Mouse (Mus musculus): ENCODE results near the gene Kif28.
"Not testable (repeated sequence)": the region's sequence is repeated elsewhere in the genome, so short reads cannot be mapped to it uniquely, and the experiment has no call there.

Kif28 gene

GRCm38 (mm10) chr1:179704150-179704549 lies 40.9 kb downstream of the Kif28 start:
- CTCF ChIA-PET: no interaction called here

- CTCF ChIA-PET: no interaction called here
Observed at GRCm38 (mm10) chr1:179689479-179689878, 55.6 kb downstream of the Kif28 start.

- CTCF ChIA-PET: no interaction called here
Observed at GRCm38 (mm10) chr1:179688914-179689313, 56.2 kb downstream of the Kif28 start.

GRCm38 (mm10) chr1:179688415-179688814 lies 56.7 kb downstream of the Kif28 start:
- CTCF ChIA-PET: no interaction called here

GRCm38 (mm10) chr1:179687966-179688365 lies 57.1 kb downstream of the Kif28 start:
- CTCF ChIA-PET: no interaction called here

GRCm38 (mm10) chr1:179687305-179687704 lies 57.8 kb downstream of the Kif28 start:
- CTCF ChIA-PET: interaction anchor here (0.8 kb wide), 1 partner anchor 11 kb away, joined by 3 read pairs; no protein-coding TSS in a partner anchor

- CTCF ChIA-PET: interaction anchor here (0.8 kb wide), 1 partner anchor 11 kb away, joined by 3 read pairs; no protein-coding TSS in a partner anchor
Observed at GRCm38 (mm10) chr1:179686781-179687180, 58.3 kb downstream of the Kif28 start.

GRCm38 (mm10) chr1:179686348-179686747 lies 58.7 kb downstream of the Kif28 start:
- CTCF ChIA-PET: no interaction called here

- CTCF ChIA-PET: not testable (repeated sequence)
Observed at GRCm38 (mm10) chr1:179682753-179683152, 62.3 kb downstream of the Kif28 start.

GRCm38 (mm10) chr1:179679326-179679725 lies 65.7 kb downstream of the Kif28 start:
- CTCF ChIA-PET: no interaction called here

- CTCF ChIA-PET: interaction anchor here (0.6 kb wide), 1 partner anchor 1342 kb away, joined by 3 read pairs; no protein-coding TSS in a partner anchor
Observed at GRCm38 (mm10) chr1:179677031-179677430, 68.0 kb downstream of the Kif28 start.

GRCm38 (mm10) chr1:179674355-179674754 lies 70.7 kb downstream of the Kif28 start:
- CTCF ChIA-PET: no interaction called here

GRCm38 (mm10) chr1:179668836-179669537 lies 76.1 kb downstream of the Kif28 start:
- CTCF ChIA-PET: no interaction called here

- CTCF ChIA-PET: no interaction called here
Observed at GRCm38 (mm10) chr1:179668013-179668805, 76.9 kb downstream of the Kif28 start, which contains the start of gene Sccpdh. TSS of gene Sccpdh (plus strand) at chr1:179668210.

GRCm38 (mm10) chr1:179667450-179667849 lies 77.6 kb downstream of the Kif28 start:
- CTCF ChIA-PET: no interaction called here

GRCm38 (mm10) chr1:179666971-179667370 lies 78.1 kb downstream of the Kif28 start:
- CTCF ChIA-PET: no interaction called here

- CTCF ChIA-PET: no interaction called here
Observed at GRCm38 (mm10) chr1:179664309-179664930, 80.7 kb downstream of the Kif28 start.

- CTCF ChIA-PET: no interaction called here
Observed at GRCm38 (mm10) chr1:179663065-179663464, 82.0 kb downstream of the Kif28 start.

- CTCF ChIA-PET: no interaction called here
Observed at GRCm38 (mm10) chr1:179651224-179651623, 93.8 kb downstream of the Kif28 start.

GRCm38 (mm10) chr1:179650284-179650683 lies 94.8 kb downstream of the Kif28 start:
- CTCF ChIA-PET: no interaction called here

GRCm38 (mm10) chr1:179649324-179649723 lies 95.7 kb downstream of the Kif28 start:
- CTCF ChIA-PET: no interaction called here

- CTCF ChIA-PET: not testable (repeated sequence)
Observed at GRCm38 (mm10) chr1:179648678-179649077, 96.4 kb downstream of the Kif28 start.

- CTCF ChIA-PET: no interaction called here
Observed at GRCm38 (mm10) chr1:179645980-179646268, 99.1 kb downstream of the Kif28 start.
